Mouse (Mus musculus): ENCODE data around the gene F2rl3. TPM values are rescaled to one million over a fixed set of nuclear protein-coding genes. Genes with fewer than 3 reads are reported as not detected.

Gene F2rl3
- polyA plus RNA-seq, 1 experiment from 2014 or later: 1.3 TPM

- no peak overlapping the region for H3K27ac ChIP-seq (ENCODE audit: low read length)
- DNase-seq (ENCODE audit: low spot score): no peak
- H3K9ac ChIP-seq (replicated peaks; ENCODE audit: low read depth): no peak overlapping the region
- H3K36me3 ChIP-seq (ENCODE audit: insufficient read depth, low read length): peaks cover 50% of the 10 kb centered on the region
- no peak for TF ChIP-seq CTCF (IDR thresholded peaks at IDR 0.05)
- no peak for TF ChIP-seq EP300 (IDR thresholded peaks at IDR 0.05)
- H3K4me2 ChIP-seq (replicated peaks; ENCODE audit: low read depth, low read length): no peak overlapping the region
- no peaks in the 10 kb centered on the region for H3K9me3 ChIP-seq (ENCODE audit: low read length)
- WGBS: 69% methylated on average over 3 of the region's 3 CpGs
- no peaks in the 10 kb centered on the region for H3K4me1 ChIP-seq (ENCODE audit: insufficient read depth, low read depth, low read length)
- H3K4me3 ChIP-seq (ENCODE audit: low read depth, low read length): no peak overlapping the region
- ATAC-seq: peak; percentile 55; the same call in 1 of the 2 replicates
- no peaks in the 10 kb centered on the region for H3K27me3 ChIP-seq (replicated peaks; ENCODE audit: insufficient read depth, low read length)
Measured at GRCm38 (mm10) chr8:72752289-72752688, 9.4 kb upstream of the F2rl3 start.

GRCm38 (mm10) chr8:72753165-72753564 lies 8.5 kb upstream of the F2rl3 start:
- H3K4me2 ChIP-seq (replicated peaks; ENCODE audit: low read depth, low read length): no peak overlapping the region
- no peaks in the 10 kb centered on the region for H3K4me1 ChIP-seq (ENCODE audit: insufficient read depth, low read depth, low read length)
- TF ChIP-seq EP300 (IDR thresholded peaks at IDR 0.05): no peak
- no peak for TF ChIP-seq CTCF (IDR thresholded peaks at IDR 0.05)
- H3K4me3 ChIP-seq (ENCODE audit: low read depth, low read length): no peak overlapping the region
- DNase-seq (ENCODE audit: low spot score) (no peak), ATAC-seq (no peak)
- H3K9me3 ChIP-seq (ENCODE audit: low read length): no peaks in the 10 kb centered on the region
- peaks cover 48% of the 10 kb centered on the region for H3K36me3 ChIP-seq (ENCODE audit: insufficient read depth, low read length)
- no peak overlapping the region for H3K9ac ChIP-seq (replicated peaks; ENCODE audit: low read depth)
- H3K27ac ChIP-seq (ENCODE audit: low read length): no peak overlapping the region
- 97% methylated on average over 9 of the region's 9 CpGs for WGBS
- H3K27me3 ChIP-seq (replicated peaks; ENCODE audit: insufficient read depth, low read length): no peaks in the 10 kb centered on the region

GRCm38 (mm10) chr8:72753781-72754180 lies 7.9 kb upstream of the F2rl3 start:
- Histone ChIP-seq H3K9ac (replicated peaks; ENCODE audit: low read depth) (no peak overlapping the region), H3K27ac (ENCODE audit: low read length) (no peak overlapping the region), H3K36me3 (ENCODE audit: insufficient read depth, low read length) (peaks cover 47% of the 10 kb centered on the region), H3K4me2 (replicated peaks; ENCODE audit: low read depth, low read length) (no peak overlapping the region), H3K9me3 (ENCODE audit: low read length) (no peaks in the 10 kb centered on the region), H3K27me3 (replicated peaks; ENCODE audit: insufficient read depth, low read length) (no peaks in the 10 kb centered on the region), H3K4me1 (ENCODE audit: insufficient read depth, low read depth, low read length) (no peaks in the 10 kb centered on the region), H3K4me3 (ENCODE audit: low read depth, low read length) (no peak overlapping the region)
- ATAC-seq (no peak), DNase-seq (ENCODE audit: low spot score) (no peak)
- WGBS: 100% methylated on average over 2 of the region's 2 CpGs
- TF ChIP-seq CTCF (IDR thresholded peaks at IDR 0.05) (no peak), EP300 (IDR thresholded peaks at IDR 0.05) (no peak)

- ATAC-seq: no peak
- no peak overlapping the region for H3K4me2 ChIP-seq (replicated peaks; ENCODE audit: low read depth, low read length)
- H3K36me3 ChIP-seq (ENCODE audit: insufficient read depth, low read length): peaks cover 28% of the 10 kb centered on the region
- no peaks in the 10 kb centered on the region for H3K9me3 ChIP-seq (ENCODE audit: low read length)
- H3K4me1 ChIP-seq (ENCODE audit: insufficient read depth, low read depth, low read length): no peaks in the 10 kb centered on the region
- TF ChIP-seq EP300 (IDR thresholded peaks at IDR 0.05): no peak
- TF ChIP-seq CTCF (IDR thresholded peaks at IDR 0.05): no peak
- DNase-seq (ENCODE audit: low spot score): no peak
- H3K4me3 ChIP-seq (ENCODE audit: low read depth, low read length): no peak overlapping the region
- H3K27ac ChIP-seq (ENCODE audit: low read length): no peak overlapping the region
- 93% methylated on average over 2 of the region's 2 CpGs for WGBS
- H3K27me3 ChIP-seq (replicated peaks; ENCODE audit: insufficient read depth, low read length): no peaks in the 10 kb centered on the region
- no peak overlapping the region for H3K9ac ChIP-seq (replicated peaks; ENCODE audit: low read depth)
Measured at GRCm38 (mm10) chr8:72756031-72756430, 5.6 kb upstream of the F2rl3 start.

GRCm38 (mm10) chr8:72756771-72757390 lies 4.8 kb upstream of the F2rl3 start:
- H3K36me3 ChIP-seq (ENCODE audit: insufficient read depth, low read length): peaks cover 25% of the 10 kb centered on the region
- TF ChIP-seq CTCF (IDR thresholded peaks at IDR 0.05): no peak
- no peak for TF ChIP-seq EP300 (IDR thresholded peaks at IDR 0.05)
- 96% methylated on average over 35 of the region's 35 CpGs for WGBS

GRCm38 (mm10) chr8:72757426-72758195 lies 4.1 kb upstream of the F2rl3 start:
- Histone ChIP-seq H3K27me3 (replicated peaks; ENCODE audit: insufficient read depth, low read length) (no peaks in the 10 kb centered on the region), H3K4me2 (replicated peaks; ENCODE audit: low read depth, low read length) (no peak overlapping the region), H3K4me3 (ENCODE audit: low read depth, low read length) (no peak overlapping the region), H3K9me3 (ENCODE audit: low read length) (no peaks in the 10 kb centered on the region), H3K36me3 (ENCODE audit: insufficient read depth, low read length) (peaks cover 19% of the 10 kb centered on the region), H3K4me1 (ENCODE audit: insufficient read depth, low read depth, low read length) (no peaks in the 10 kb centered on the region), H3K27ac (ENCODE audit: low read length) (no peak overlapping the region), H3K9ac (replicated peaks; ENCODE audit: low read depth) (no peak overlapping the region)
- no peak for TF ChIP-seq CTCF (IDR thresholded peaks at IDR 0.05)
- TF ChIP-seq EP300 (IDR thresholded peaks at IDR 0.05): no peak
- no peak for ATAC-seq
- DNase-seq (ENCODE audit: low spot score): no peak
- WGBS: 88% methylated on average over 15 of the region's 15 CpGs

More at GRCm38 (mm10) chr8:72756771-72757390, 4.8 kb upstream of the F2rl3 start:
- no peaks in the 10 kb centered on the region for H3K4me1 ChIP-seq (ENCODE audit: insufficient read depth, low read depth, low read length)
- H3K4me2 ChIP-seq (replicated peaks; ENCODE audit: low read depth, low read length): no peak overlapping the region
- DNase-seq (ENCODE audit: low spot score) (no peak), ATAC-seq (no peak)
- no peaks in the 10 kb centered on the region for H3K9me3 ChIP-seq (ENCODE audit: low read length)
- H3K27me3 ChIP-seq (replicated peaks; ENCODE audit: insufficient read depth, low read length): no peaks in the 10 kb centered on the region
- H3K4me3 ChIP-seq (ENCODE audit: low read depth, low read length): no peak overlapping the region
- H3K27ac ChIP-seq (ENCODE audit: low read length): no peak overlapping the region
- H3K9ac ChIP-seq (replicated peaks; ENCODE audit: low read depth): no peak overlapping the region

All from lung, postnatal 0 days (tissue).